Mouse (Mus musculus): ENCODE measurements around the gene Golgb1.

Golgb1 gene

DNA sequence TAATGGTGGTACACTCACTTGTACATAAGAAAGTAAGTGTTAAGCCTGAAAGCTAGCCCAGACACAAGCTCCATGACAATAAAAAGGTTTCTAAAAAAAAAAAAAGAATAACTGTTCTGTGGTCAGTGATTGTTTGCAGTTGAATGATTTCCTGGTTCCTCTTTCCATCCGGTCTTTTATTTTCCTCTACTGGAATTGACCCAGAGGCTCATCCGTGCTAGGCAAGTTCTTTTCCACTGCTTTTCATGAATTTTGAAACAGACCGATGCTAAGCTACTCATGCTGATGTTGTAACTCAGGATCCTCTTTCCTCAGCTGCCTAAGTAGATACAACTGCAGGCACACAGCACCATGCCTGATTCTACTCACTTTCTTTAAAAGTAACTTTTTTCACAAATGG, 45.5 kb downstream of the Golgb1 start:
- no peak for DNase-seq

DNA sequence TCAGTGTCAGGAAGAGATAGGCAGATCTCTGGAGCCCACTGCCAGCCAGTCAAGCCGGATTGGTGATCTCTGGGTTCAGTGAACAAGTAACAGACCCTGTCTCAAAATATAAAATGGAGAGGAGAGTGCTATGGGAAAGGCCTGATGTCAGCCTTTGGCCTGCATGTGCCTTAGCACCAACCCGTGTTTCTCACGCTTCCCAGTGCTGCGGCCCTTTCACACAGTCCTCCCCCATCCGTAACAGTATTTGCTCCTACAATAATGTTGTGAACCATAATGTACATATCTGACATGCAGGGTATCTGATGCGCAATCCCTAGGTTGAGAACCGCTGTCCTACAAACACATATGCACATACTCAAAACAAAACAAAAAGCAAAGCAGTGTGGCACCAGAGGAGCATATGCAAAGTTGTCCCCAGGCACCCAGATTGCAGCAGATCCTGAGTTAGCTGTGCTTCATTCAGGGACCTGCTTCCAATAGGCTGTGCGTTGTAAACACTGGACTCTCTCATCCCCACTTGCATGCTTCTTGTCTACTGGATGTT, 46.2 kb downstream of the Golgb1 start:
- no peak for DNase-seq

DNA sequence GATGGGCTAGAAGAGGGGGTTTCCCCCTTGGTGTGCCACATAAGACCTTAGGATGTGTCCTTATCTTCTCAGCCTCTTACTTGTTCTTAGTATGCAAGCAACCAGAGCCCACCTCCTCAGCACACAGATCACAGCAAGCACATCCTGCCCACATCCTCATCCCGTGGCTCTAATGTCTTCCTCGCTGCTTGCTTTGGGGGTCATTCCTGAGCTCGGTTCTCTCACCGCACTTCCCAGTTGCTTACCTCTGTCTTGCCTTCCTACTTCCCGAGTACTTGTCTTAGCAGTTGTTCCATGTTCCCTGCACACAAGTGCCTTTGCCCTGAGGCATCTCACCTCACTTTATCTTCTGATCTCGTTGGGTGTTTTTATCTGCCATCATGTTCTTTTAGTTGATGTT, 47.0 kb downstream of the Golgb1 start:
- no peak for DNase-seq

DNA sequence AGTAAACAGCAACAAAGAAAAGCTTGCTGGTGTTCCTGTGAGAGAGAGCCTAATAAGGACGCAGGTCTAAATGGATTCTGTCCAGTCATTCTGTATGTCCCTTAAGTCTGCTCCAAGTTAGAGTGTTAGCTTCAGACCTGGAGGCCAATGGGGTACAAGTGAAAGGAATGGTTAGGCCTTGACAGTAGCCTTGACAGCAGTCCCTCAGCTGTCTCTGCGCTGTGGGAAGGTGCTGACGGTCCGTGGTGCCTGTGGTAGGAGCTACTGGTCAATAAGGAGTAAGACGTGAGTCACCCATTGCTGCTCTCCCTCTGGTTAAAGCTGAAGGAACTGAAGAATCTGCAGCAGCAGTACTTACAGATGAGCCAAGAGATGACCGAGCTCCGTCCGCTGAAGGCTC, 49.4 kb downstream of the Golgb1 start:
- no peak for DNase-seq

DNA sequence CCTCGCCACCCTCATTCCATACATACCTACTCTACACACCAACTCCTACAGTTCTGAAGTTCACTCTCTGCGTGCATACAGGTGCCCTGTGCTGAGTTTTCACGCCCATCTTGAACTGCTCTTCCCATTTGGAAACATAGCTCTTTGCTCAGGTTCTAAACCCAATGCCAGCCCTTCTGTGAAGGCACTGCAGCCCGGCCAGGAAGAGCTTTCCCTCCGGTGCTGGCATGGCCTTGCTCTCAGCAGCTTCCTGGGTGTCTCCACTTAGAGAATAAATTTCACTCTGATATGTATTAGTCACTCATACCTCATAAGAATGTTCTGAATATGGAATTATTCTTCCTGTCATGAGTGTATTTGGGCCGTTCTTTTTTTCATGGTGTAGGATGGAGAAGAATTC, 50.4 kb downstream of the Golgb1 start:
- no peak for DNase-seq

DNA sequence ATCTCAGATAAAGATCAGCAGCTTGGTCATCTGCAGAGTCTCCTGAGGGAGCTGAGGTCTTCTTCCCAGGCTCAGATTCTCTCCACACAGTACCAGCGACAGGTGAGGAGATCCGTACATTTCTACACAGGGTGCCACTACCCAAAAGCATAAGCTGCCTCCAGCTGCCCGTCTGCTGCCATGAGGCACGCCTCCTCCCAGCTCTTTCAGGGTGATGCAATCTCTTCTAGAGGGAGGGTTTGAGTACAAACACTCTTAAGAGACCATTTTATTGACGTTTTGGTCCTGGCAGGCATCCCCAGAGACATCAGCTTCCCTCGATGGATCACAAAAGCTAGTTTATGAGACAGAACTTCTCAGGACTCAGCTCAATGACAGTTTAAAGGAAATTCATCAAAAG, 50.9 kb downstream of the Golgb1 start:
- DNase-seq: no peak

DNA sequence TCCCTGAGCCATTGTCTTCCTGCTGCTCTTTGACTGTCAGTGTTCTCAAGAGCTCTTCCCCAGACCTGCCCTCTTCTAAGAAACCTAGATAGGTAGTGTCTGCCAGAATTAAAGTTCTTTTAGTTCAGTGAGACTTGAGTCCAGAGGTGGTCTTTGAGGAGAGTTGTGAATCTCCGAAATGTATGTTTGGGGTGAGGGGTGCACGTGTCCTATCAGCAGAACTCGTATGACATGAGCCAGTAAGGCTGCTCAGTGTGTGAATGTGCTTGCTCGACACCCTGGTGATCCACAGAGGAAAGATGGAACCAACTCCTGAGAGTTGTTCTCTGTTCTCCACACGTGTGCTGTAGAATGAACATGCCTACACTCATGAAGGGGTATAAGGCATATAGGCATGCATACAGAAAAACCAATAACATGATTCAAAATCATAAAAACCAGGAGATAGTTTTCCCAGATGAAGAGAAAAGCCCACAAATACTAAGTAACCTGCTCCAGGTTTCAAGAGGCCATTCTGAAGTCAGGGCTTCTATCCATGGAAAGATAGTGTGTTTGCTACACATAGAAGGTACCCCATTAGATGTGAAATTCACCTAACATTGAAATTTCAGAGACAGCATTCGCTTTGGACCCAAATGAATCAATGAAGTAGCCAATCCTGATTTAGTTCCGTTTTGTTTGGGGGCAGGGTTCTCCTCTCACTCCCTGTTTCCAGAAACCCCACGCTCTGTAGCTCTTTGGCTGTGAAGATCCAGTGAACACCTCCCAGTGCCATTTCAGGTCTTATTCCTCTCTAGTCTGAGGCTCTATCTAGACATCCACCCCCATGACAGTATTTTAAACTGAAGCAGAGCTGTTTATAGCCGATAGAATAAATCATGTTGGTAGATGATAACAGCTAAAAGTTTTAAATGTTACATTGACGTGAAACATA, 51.8 kb downstream of the Golgb1 start:
- DNase-seq: no peak

DNA sequence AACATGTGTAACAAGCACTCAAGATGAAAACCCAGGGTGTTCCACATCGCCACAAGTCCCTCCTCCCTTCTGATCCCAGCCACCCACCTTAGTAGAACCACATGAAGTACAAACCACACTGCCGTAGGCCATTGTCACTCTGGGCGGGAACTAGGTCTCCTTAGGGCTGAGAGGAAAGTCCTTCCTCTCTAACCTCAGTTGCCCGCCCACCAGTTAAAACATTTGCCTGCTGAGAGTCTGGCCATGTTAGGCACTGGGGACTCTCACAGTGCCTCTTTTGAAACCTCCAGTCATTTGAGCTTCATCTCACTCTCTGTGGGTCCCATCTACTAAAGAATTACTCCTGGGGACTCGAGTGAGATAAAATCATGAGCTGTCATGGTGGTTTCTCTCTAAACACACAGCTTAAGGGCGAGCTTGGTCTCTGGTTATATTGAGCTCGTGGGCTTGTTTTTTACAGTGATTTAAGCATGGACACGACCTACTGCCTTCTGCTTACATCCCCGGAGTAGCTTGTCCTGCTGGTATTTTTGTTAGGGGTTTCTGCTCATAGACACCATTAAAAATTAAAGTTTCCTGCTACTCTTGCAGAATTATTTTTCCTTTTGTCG, 52.7 kb downstream of the Golgb1 start:
- no peak for DNase-seq

DNA sequence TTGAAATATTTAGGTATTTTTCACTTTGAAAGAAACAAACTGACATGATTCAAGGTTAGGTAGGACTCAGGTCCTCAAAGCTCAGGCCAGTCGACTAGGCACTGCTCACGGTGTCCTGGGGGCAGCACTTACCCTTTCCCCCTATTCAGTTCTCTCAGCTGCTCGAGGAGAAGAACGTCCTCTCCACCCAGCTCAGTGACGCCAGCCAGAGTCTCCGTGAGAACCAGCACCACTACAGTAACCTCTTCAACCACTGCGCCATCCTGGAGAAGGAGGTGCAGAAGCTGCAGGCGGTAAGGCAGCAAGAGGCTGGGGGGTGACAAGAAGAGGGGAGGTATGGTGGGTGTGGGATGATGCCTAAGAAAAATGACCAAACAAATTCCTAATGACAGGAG, 53.2 kb downstream of the Golgb1 start:
- no peak for DNase-seq

DNA sequence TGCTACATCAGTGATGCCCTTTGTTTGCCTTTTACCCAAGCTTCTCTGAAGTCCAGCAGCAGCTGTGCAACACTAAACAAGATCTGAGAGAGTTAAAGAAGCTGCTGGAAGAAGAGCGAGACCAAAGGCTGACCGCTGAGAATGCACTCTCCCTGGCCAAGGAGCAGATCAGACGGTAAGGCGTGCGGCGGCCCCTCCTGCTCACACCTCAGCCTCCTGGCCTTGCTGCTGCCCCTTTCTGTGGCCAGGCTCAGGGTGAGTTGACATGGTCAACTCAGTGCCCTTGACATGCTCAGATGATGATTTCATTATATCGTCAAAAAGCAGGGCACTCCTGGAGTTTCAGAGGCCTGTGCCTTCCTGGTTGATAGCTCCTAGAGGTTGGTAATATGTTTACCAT, 54.3 kb downstream of the Golgb1 start:
- no peak for DNase-seq

DNA sequence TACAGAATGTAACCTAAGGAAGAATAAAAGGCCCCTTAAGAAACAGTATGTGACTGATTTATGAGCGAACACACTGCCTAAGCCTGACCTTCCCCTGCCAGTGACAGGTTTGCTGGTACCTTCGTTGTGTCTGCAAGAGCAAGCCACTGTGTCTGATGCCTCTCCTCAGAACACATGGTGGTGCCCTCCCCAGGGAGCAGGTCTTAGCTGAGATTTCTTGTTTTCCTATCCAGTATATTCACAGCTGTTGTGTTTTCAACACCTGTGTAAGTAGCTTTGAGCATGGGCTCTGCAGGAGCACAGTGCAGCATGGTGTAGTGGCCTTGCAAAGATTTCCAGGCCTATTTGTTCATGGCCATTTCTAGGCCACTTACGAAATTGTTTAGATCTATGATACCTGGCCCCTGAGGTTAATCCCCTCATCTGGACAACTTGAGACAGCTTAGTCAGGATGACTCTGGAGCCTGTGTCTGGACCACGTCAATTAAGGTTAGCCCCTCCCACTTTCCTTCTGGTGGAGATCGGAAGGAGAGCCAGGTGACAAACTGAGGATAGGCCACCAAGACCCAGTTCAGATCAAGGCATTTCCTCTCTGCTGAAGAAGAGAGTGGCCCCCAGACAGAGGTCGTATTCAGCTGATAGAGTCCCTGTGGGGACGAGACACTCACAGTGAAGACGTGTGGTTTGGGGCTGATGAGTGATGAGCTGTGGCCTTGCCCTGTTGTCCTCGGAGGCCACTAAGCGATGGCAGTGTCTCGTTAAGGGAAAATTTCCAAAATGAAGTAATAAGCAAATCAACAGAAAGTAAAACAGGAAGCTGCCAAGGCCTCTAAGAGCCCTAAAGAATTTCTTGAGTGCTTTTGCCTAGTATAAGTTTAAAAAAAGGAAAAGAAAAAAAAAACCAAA, 55.5 kb downstream of the Golgb1 start:
- DNase-seq: no peak

DNA sequence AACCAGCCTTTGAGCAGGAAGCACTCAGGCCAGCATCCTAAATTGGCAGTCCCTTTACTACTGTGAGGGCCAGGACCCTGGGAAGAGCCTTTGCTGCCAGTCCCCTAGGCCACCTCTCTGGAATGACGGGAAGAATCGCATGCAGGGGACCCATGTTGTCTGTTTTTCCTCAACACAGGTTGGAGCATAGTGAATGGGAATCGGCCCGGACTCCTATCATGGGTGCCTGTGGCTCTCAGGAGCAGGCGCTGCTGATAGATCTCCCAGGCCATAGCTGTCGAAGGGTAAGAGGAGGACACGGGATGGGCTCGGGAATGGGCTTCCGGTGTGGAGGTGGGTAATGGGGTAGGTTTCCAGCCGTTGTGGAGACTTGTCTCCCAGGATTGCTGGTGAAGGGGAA, 56.4 kb downstream of the Golgb1 start:
- no peak for DNase-seq

DNA sequence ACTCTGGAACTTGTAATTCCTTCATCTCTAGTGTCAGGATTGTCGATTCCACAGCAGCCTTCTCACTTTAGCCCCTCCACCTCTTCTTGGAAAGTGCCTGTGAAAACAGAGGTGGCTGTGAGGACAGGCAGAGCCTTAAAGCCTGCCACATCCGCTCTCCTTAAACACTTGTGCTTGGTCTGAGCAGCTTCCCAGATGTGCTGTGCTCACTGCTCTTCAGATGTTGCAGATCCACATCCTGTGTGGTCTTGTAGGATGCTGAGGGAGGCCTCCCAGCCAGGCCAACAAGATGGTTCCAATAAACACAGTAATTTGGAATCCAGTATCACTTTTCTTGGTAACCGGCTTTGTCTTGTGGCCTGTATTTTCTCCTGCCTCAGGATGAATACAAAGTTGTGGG, 57.0 kb downstream of the Golgb1 start:
- no peak for DNase-seq

DNA sequence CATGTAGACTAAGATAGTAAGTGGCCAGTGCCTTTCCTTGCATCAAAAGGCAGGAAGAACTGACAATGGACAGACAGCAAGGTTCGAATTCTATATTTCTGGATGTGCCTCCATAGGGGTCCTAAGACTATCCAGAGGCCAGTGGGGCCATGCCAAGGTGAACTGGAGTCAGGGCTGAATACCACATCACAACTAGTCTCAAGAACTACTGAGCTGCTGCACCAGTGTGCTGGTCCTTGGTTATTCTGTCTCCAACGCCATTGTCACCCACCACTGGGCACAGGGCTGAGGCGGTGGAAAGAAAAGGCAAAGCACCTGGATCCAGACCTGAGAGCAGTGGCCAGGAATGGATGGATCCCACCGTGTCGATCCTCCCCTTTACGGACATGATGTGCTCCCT, 57.6 kb downstream of the Golgb1 start:
- DNase-seq: no peak

DNA sequence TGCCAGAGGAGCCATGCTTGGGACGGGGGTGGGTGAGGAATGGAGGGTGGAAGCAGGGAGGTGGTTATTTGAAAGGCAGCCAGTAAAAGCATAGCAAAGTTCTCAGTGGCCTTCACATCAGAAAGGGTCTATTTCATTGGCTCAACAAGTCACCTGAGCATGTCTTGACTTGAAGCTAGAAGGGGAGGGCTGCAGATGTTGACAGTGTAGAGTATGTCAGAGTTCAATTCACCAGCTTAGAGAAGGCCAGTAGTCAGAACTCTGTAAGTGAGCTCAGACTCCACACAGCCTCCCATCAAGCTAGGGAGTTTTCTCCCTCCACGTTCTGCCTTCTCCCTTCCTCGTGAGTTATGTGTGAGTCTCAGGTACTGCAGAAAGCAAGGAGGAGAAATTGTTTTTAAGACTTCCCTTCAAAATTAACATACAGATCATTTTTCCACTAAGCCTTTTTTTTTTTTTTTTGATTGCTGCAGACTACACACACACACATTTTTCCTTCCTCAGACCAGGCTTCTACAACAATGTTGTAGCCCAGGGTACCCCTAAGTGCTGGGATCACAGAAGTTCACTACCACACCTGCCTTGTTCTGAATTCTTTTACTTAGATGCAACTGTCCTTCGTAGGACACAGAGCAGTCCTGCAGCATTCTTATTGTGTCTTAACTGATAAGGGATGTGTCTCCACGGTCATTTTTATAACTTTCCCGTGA, 59.3 kb downstream of the Golgb1 start:
- DNase-seq: no peak

DNA sequence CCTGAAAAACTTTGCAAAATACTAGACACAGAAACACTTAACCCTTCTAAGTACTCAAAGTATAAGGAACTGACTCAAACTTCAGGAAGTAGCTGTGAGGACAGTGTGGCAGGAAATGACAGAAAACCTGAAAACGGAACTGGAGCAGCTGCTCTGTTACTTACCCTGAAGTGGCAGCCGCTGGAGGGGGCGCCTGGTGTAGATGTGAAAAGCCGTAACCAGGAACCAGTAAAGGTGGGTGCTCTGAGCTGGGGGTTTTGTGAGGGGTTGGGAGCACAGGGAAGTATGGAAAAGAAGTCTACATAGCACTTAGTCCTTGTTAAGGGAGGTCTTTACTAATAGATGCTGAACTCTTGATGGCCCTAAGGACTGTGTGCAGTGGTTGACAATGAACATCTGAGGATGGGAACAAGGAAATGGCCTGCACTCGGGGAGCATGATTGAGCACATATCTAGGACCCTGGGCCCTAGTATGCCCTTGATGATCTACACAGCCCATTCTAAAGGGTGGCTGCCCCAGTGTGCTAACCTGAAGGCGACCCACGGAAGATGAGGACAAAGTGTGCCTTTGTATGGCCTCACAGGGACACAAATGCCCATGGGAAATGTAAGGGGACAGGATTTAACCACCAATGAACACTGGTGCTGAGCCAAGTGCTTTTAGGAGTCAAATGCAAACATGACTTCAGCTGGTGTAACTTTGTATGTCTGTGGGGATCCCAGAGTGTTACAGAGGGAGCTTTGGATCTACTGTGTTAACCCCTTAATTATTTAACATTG, 60.1 kb downstream of the Golgb1 start, which contains the start of gene Hcls1:
Gene Hcls1 (plus strand): TSS at position 143 of the 780 bp plus-strand sequence.
- no peak for DNase-seq

DNA sequence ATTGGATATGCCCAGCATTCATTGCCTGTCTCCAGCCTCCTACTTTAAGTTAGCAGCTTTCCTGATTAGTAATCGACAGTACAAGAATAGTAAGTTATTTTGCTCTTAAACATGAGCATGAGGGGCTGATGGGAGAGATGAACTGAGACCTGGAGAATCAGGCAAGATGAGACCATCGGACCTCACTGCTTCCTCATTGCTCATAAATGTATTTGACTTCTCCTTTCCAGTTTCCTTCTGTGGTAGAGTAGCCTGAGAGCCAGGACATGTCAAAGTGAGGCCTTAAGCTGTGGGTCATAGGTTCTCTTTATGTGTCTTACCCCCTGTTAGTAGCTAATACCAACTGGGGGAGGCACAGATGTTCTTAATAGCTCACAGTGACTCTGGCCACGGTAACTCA, 60.9 kb downstream of the Golgb1 start:
- DNase-seq: no peak

DNA sequence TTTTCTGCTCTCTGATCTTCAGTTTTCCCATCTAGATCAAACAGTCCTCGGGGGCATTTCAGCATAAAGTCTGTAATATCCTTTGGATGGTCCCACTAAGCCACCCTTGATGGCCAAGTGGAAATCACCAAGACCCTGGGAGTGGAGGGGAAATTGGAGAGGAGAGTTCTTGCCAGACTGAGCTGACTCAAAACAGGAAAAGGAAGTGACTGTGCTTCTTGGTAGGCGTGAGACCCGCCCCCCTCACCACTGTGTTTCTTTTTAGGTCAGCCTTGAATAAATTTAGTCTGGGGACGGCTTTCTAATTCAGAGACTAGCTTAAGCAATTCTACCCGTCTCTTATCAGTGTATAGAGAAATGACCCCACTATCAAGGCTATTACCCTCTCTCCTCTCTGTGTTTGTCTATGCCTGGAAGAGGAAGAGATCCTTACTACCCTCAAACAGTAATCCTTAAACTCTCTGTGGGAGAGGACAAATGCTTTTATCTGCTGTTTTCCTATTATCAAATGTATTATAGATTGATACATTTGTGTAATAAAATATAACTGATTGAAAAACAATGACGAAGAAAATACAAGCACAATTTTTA, 66.3 kb downstream of the Golgb1 start:
- DNase-seq: no peak

DNA sequence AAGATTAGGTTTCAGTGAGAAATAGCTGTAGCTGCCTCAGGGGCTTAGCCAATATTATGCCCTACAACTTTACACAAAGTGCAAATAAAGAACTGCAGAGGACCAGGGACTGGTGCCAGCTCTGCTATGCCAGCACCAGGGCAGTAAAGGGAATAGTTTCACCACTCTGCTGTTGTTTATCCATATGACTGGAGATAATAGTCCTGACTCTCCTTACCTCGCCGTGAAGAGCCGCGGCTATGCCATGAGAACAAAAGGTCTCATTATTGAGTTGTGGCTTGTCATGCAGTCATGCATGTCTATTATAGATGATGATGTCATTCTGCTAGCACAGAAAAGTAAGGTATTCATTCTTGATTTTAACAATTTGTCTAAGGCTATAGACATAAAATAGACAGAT, 67.0 kb downstream of the Golgb1 start:
- no peak for DNase-seq

DNA sequence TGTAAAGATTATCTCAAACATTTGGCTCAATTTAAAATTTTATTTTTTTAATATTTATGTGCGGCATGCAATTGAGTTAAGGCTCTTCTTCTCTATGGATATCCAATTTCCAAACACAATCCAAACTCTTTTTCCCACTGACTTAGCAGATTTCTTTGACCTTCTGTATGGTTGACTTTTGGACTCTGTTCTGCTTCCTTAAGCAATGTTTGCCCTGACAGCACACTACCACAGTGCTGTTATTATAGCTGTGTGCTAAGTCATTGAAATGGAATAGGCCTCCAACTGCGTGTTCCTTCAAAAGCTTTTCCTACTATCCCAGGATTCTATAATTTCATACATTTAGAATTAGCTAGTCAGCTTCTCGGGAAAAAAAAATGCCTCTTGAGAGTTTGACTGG, 68.7 kb downstream of the Golgb1 start:
- DNase-seq: no peak

DNA sequence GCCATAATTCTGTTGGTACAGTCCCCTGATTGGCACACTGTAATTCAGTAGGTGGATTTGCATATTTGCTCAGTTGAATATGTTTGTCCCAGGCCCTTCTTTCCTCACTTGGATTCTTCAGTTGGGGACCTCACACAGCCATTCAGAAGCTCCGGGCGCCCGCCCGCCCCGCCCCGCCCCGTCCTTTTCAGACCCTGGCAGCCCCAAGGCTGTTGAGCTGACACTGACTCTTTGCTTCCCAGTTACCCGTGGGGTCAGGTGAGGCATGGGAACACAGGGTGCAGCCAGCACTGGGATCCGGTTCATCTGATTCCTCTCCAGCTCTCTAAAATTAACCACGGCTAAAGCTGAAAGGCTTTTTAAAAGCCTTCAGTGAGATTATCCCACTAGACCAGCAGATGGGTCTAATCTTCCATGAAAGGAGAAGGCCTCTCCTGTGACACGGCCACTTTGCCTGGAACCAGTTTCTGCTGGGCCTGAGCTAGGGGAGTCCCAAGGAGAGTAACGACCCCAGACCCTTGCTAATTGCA, 70.0 kb downstream of the Golgb1 start:
- peak; percentile 21 for DNase-seq

Data from cerebellum, adult 11 months (tissue).